Mouse (Mus musculus): Measurements from ENCODE around the gene Ring1. TPM values are rescaled to one million over a fixed set of nuclear protein-coding genes. Genes with fewer than 3 reads are reported as not detected.
"Not testable (repeated sequence)": the region's sequence is repeated elsewhere in the genome, so short reads cannot be mapped to it uniquely, and the experiment has no call there.

The Ring1 gene
- total RNA-seq, 2 experiments from 2014 or later, result 39.0 to 40.8 TPM

GRCm38 (mm10) chr17:34029150-34029889, 4.8 kb upstream of the Ring1 start:
- no peak for DNase-seq (ENCODE audit: low spot score in 2 of 2)

GRCm38 (mm10) chr17:34028501-34029149, 4.1 kb upstream of the Ring1 start:
- no peak for DNase-seq (ENCODE audit: low spot score in 2 of 2)

- DNase-seq (ENCODE audit: low spot score in 2 of 2), result peak; percentile 89 to 96
These were observed 3.3 kb upstream of the Ring1 start, which contains the start of gene H2-Ke6 for GRCm38 (mm10) chr17:34027656-34028223. Gene H2-Ke6 (minus strand): TSS chr17:34028060.

- no peak for DNase-seq (ENCODE audit: low spot score in 2 of 2)
These were observed 2.6 kb upstream of the Ring1 start for GRCm38 (mm10) chr17:34026917-34027655.

- no peak for DNase-seq (ENCODE audit: low spot score in 2 of 2)
These were observed 1.7 kb upstream of the Ring1 start for GRCm38 (mm10) chr17:34026221-34026620.

- no peak for DNase-seq (ENCODE audit: low spot score in 2 of 2)
These were observed 1.3 kb upstream of the Ring1 start for GRCm38 (mm10) chr17:34025756-34026151.

- no peak for DNase-seq (ENCODE audit: low spot score in 2 of 2)
These were observed 628 bp upstream of the Ring1 start for GRCm38 (mm10) chr17:34024861-34025755.

- DNase-seq (ENCODE audit: low spot score in 2 of 2), result no peak
These were observed 802 bp downstream of the Ring1 start for GRCm38 (mm10) chr17:34023678-34024077.

- no peak for DNase-seq (ENCODE audit: low spot score in 2 of 2)
These were observed 1.5 kb downstream of the Ring1 start for GRCm38 (mm10) chr17:34022987-34023386.

GRCm38 (mm10) chr17:34022414-34022783, 2.1 kb downstream of the Ring1 start:
- DNase-seq (ENCODE audit: low spot score in 2 of 2), result no peak

- no peak for DNase-seq (ENCODE audit: low spot score in 2 of 2)
These were observed 2.7 kb downstream of the Ring1 start for GRCm38 (mm10) chr17:34021539-34022413.

- no peak for DNase-seq (ENCODE audit: low spot score in 2 of 2)
These were observed 11.0 kb downstream of the Ring1 start for GRCm38 (mm10) chr17:34013436-34013835.

GRCm38 (mm10) chr17:34010156-34010555, 14.3 kb downstream of the Ring1 start:
- no peak for DNase-seq (ENCODE audit: low spot score in 2 of 2)

GRCm38 (mm10) chr17:34006570-34006969, 17.9 kb downstream of the Ring1 start:
- DNase-seq (ENCODE audit: low spot score in 2 of 2), result no peak

GRCm38 (mm10) chr17:34003426-34003825, 21.1 kb downstream of the Ring1 start:
- DNase-seq (ENCODE audit: low spot score in 2 of 2), result no peak

- DNase-seq (ENCODE audit: low spot score in 2 of 2), result not testable (repeated sequence)
These were observed 23.7 kb downstream of the Ring1 start for GRCm38 (mm10) chr17:34000796-34001195.

GRCm38 (mm10) chr17:34000150-34000537, 24.3 kb downstream of the Ring1 start, which contains the start of gene H2-K1:
Gene H2-K1 (minus strand): TSS chr17:34000347.
- peak in 1 of 2 experiments; percentile 73 for DNase-seq (ENCODE audit: low spot score in 2 of 2)

GRCm38 (mm10) chr17:33999341-34000149, 24.9 kb downstream of the Ring1 start:
- no peak for DNase-seq (ENCODE audit: low spot score in 2 of 2)

GRCm38 (mm10) chr17:33998697-33999096, 25.8 kb downstream of the Ring1 start:
- not testable (repeated sequence) for DNase-seq (ENCODE audit: low spot score in 2 of 2)

Data from layer of hippocampus, adult 18-20 months (tissue).